Mouse (Mus musculus) E14TG2a.4 (cell line): ENCODE data around the gene Clcn3.

Experiments
- CTCF ChIP-seq: conservative IDR thresholded peaks from 2 replicates; pipeline ENCODE4 v1.5.1; 2014; ENCODE audit warnings: low read length
- NANOG ChIP-seq: IDR thresholded peaks from 2 replicates; pipeline ENCODE4 v1.6.1; 2014; ENCODE audit warnings: borderline replicate concordance, low read length, mixed read lengths

- TF ChIP-seq CTCF = no peak
- TF ChIP-seq NANOG = no peak
Measured at GRCm38 (mm10) chr8:60954281-60955014, 28.7 kb downstream of the Clcn3 start.
